Mouse (Mus musculus) small intestine, adult 2 months (tissue): ENCODE data around the gene Ubl3.

Experiments used
- CTCF ChIP-seq: fragments of 200-500 bp; IDR thresholded peaks from 2 replicates; pipeline ENCODE4 v1.5.1; 2012; ENCODE audit warnings: low read depth, mild to moderate bottlenecking, control low read depth, inconsistent platforms, low read length, moderate library complexity, mixed read lengths; ENCODE audit not compliant: insufficient replicate concordance, insufficient read length; ENCODE audit errors: extremely low read depth
- POLR2A ChIP-seq: fragments of 200-500 bp; IDR thresholded peaks from 2 replicates; pipeline ENCODE4 v1.6.1; 2012; ENCODE audit warnings: low read depth, mild to moderate bottlenecking, control low read depth, inconsistent platforms, low read length, moderate library complexity

DNA sequence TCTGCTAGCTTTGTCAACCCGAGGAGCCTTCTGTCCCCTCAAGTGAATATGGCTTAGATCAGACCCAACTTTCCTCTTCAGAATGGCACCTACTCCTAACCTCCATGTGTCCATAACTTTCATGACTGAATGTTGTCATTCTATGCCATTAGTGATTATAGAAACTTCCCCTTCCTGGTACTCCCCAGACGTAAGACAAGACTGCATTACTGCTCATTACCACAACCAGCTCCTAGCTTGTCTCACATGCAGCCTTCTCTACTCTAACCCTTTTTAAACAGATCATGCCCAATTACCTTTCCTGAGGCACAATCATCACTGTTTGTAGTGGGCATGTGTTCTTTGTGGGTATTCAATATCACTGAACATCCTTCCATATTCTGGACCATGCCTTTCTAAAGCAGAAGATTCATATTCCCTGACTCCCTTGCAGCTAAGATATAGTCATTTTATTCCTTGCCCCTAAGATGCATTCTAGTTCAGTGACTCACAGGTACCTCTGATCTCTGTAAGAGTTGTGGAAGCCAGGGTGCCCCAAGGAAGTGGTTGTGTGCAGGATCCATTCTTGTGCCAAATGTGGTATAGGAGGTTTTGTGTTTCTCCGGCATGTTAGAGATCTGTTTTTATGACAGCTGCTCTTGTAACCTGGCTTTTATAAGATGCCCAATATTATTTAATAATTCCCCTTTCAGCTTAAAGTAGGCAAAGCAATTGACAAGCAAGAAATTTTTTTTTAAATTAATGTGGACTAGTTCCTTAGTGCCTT is 42.3 kb upstream of the Ubl3 start:
- TF ChIP-seq POLR2A (no peak), CTCF (no peak)
